Mouse (Mus musculus) limb, embryonic 13.5 days (tissue): ENCODE results near the gene Plod3. TPM values are rescaled to one million over a fixed set of nuclear protein-coding genes. Genes with fewer than 3 reads are reported as not detected.

Source experiments
- ATAC-seq: fragments of 200-750 bp; cut with Nextera tagmentation; 2 replicates; pipeline ENCODE4 v1.8.0; 2017; ENCODE audit warnings: low read depth, moderate number of reproducible peaks, moderate TSS enrichment; ENCODE audit not compliant: low FRiP score
- H3K27ac ChIP-seq: fragments of 300-500 bp; sonication (generic); 2 replicates; pipeline ENCODE4 v1.5.1; 2015; ENCODE audit warnings: inconsistent platforms, mild to moderate bottlenecking, moderate library complexity
- H3K27me3 ChIP-seq: fragments of 300-500 bp; sonication (generic); 2 replicates; pipeline ENCODE4 v1.6.1; 2015; ENCODE audit warnings: mild to moderate bottlenecking, inconsistent platforms
- H3K36me3 ChIP-seq: fragments of 300-500 bp; sonication (generic); 2 replicates; pipeline ENCODE4 v1.6.1; 2015; ENCODE audit warnings: inconsistent platforms, mild to moderate bottlenecking, moderate library complexity
- H3K4me1 ChIP-seq: fragments of 300-500 bp; sonication (generic); 2 replicates; pipeline ENCODE4 v1.6.1; 2015; ENCODE audit warnings: inconsistent platforms
- H3K4me2 ChIP-seq: fragments of 300-500 bp; sonication (generic); replicated peaks from 2 replicates; pipeline ENCODE4 v1.6.1; 2015; ENCODE audit warnings: inconsistent platforms, mild to moderate bottlenecking, moderate library complexity
- H3K4me3 ChIP-seq: fragments of 300-500 bp; sonication (generic); 2 replicates; pipeline ENCODE4 v1.5.1; 2015; ENCODE audit warnings: moderate library complexity, mild to moderate bottlenecking, inconsistent platforms
- H3K9ac ChIP-seq: fragments of 300-500 bp; sonication (generic); 2 replicates; pipeline ENCODE4 v1.6.1; 2015; ENCODE audit warnings: mild to moderate bottlenecking, inconsistent platforms
- H3K9me3 ChIP-seq: fragments of 300-500 bp; sonication (generic); 2 replicates; pipeline ENCODE4 v1.6.1; 2016; ENCODE audit warnings: inconsistent platforms
- WGBS: fragments of 180-500 bp; shearing (Covaris S2); methylation state at CpG from one replicate; pipeline ENCODE4 v1.1.7; 2015; 5-methylcytosine and 5-hydroxymethylcytosine counted together
- polyA plus RNA-seq: library from polyadenylated mRNA; unstranded; fragments of >200 nt; fragmentation: Nextera tagmentation; extraction: Ambion mirVana; gene quantifications from 2 replicates; pipeline ENCODE4 v1.2.1, GENCODE M21; 2015

The Plod3 gene
- polyA plus RNA-seq, 1 experiment from 2014 or later = 63.1 TPM

GRCm38 (mm10) chr5:137029273-137029585, 42.4 kb downstream of the Plod3 start:
- Histone ChIP-seq H3K4me1 (peaks cover 32% of the 10 kb centered on the region), H3K4me3 (peak overlapping the region; percentile 34; the same call in 1 of the 2 replicates), H3K9me3 (no peaks in the 10 kb centered on the region), H3K27ac (no peak overlapping the region), H3K27me3 (peaks cover 99% of the 10 kb centered on the region), H3K36me3 (no peaks in the 10 kb centered on the region), H3K4me2 (peak overlapping the region; percentile 63), H3K9ac (no peak overlapping the region)
- no peak for ATAC-seq
- 3% methylated on average over 8 of the region's 8 CpGs for WGBS

- H3K9ac ChIP-seq = no peak overlapping the region
- WGBS = under 1% methylated on average over 52 of the region's 52 CpGs
These were observed 43.0 kb downstream of the Plod3 start for GRCm38 (mm10) chr5:137029643-137030415.

GRCm38 (mm10) chr5:137030416-137030810, 43.6 kb downstream of the Plod3 start:
- peaks cover 32% of the 10 kb centered on the region for H3K4me1 ChIP-seq
- peak overlapping the region; percentile 63 for H3K4me2 ChIP-seq
- WGBS = 11% methylated on average over 22 of the region's 22 CpGs
- no peaks in the 10 kb centered on the region for H3K9me3 ChIP-seq
- H3K27me3 ChIP-seq = peaks cover 90% of the 10 kb centered on the region
- H3K9ac ChIP-seq = no peak overlapping the region
- H3K27ac ChIP-seq = no peak overlapping the region
- ATAC-seq = no peak
- peak overlapping the region; percentile 51 for H3K4me3 ChIP-seq
- peaks cover 3% of the 10 kb centered on the region; the same call in 1 of the 2 replicates for H3K36me3 ChIP-seq

More at GRCm38 (mm10) chr5:137029643-137030415, 43.0 kb downstream of the Plod3 start:
- Histone ChIP-seq H3K36me3 (no peaks in the 10 kb centered on the region), H3K9me3 (no peaks in the 10 kb centered on the region), H3K4me2 (peak overlapping the region; percentile 63), H3K27me3 (peaks cover 96% of the 10 kb centered on the region), H3K4me1 (peaks cover 32% of the 10 kb centered on the region), H3K4me3 (peak overlapping the region; percentile 51), H3K27ac (no peak overlapping the region)
- peak; percentile 58 for ATAC-seq

GRCm38 (mm10) chr5:137031076-137032032, 44.5 kb downstream of the Plod3 start:
- Histone ChIP-seq H3K9ac (no peak overlapping the region), H3K27ac (no peak overlapping the region), H3K4me1 (peaks cover 32% of the 10 kb centered on the region), H3K4me3 (peak overlapping the region; percentile 51), H3K27me3 (peaks cover 81% of the 10 kb centered on the region), H3K36me3 (peaks cover 13% of the 10 kb centered on the region), H3K4me2 (peak overlapping the region; percentile 99), H3K9me3 (no peaks in the 10 kb centered on the region)
- no peak for ATAC-seq
- WGBS = under 1% methylated on average over 78 of the region's 78 CpGs

GRCm38 (mm10) chr5:137032033-137032421, 45.2 kb downstream of the Plod3 start:
- ATAC-seq = no peak
- WGBS = under 1% methylated on average over 33 of the region's 33 CpGs
- peaks cover 32% of the 10 kb centered on the region for H3K4me1 ChIP-seq
- H3K4me2 ChIP-seq = peak overlapping the region; percentile 99
- H3K27ac ChIP-seq = no peak overlapping the region
- no peaks in the 10 kb centered on the region for H3K9me3 ChIP-seq
- peak overlapping the region; percentile 35; the same call in 1 of the 2 replicates for H3K9ac ChIP-seq
- H3K27me3 ChIP-seq = peaks cover 74% of the 10 kb centered on the region
- H3K4me3 ChIP-seq = peak overlapping the region; percentile 51
- H3K36me3 ChIP-seq = peaks cover 19% of the 10 kb centered on the region

- H3K27ac ChIP-seq = no peak overlapping the region
- peak overlapping the region; percentile 35 for H3K9ac ChIP-seq
- H3K4me2 ChIP-seq = peak overlapping the region; percentile 99
- H3K36me3 ChIP-seq = peaks cover 26% of the 10 kb centered on the region
- H3K27me3 ChIP-seq = peaks cover 68% of the 10 kb centered on the region
- under 1% methylated on average over 49 of the region's 49 CpGs for WGBS
- ATAC-seq = peak; percentile 79
- H3K4me3 ChIP-seq = peak overlapping the region; percentile 51
- no peaks in the 10 kb centered on the region for H3K9me3 ChIP-seq
- H3K4me1 ChIP-seq = peaks cover 32% of the 10 kb centered on the region
These were observed 45.8 kb downstream of the Plod3 start for GRCm38 (mm10) chr5:137032641-137033074.

GRCm38 (mm10) chr5:137036211-137036610, 49.4 kb downstream of the Plod3 start:
- Histone ChIP-seq H3K4me3 (no peak overlapping the region), H3K9ac (no peak overlapping the region), H3K4me2 (no peak overlapping the region), H3K27me3 (peaks cover 33% of the 10 kb centered on the region), H3K4me1 (peaks cover 19% of the 10 kb centered on the region), H3K36me3 (peaks cover 58% of the 10 kb centered on the region), H3K27ac (no peak overlapping the region), H3K9me3 (no peaks in the 10 kb centered on the region)
- ATAC-seq = no peak
- WGBS = 83% methylated on average over 13 of the region's 13 CpGs

GRCm38 (mm10) chr5:137039453-137039852, 52.6 kb downstream of the Plod3 start:
- H3K36me3 ChIP-seq = peaks cover 76% of the 10 kb centered on the region
- H3K4me3 ChIP-seq = no peak overlapping the region
- no peak overlapping the region for H3K27ac ChIP-seq

GRCm38 (mm10) chr5:137041442-137041841, 54.6 kb downstream of the Plod3 start:
- H3K27me3 ChIP-seq = no peaks in the 10 kb centered on the region
- no peak overlapping the region for H3K9ac ChIP-seq
- 85% methylated on average over 10 of the region's 10 CpGs for WGBS
- peaks cover 63% of the 10 kb centered on the region for H3K36me3 ChIP-seq
- no peak overlapping the region for H3K27ac ChIP-seq
- H3K4me1 ChIP-seq = peaks cover 12% of the 10 kb centered on the region
- no peak overlapping the region for H3K4me2 ChIP-seq
- H3K4me3 ChIP-seq = no peak overlapping the region
- no peak for ATAC-seq
- H3K9me3 ChIP-seq = no peaks in the 10 kb centered on the region

More at GRCm38 (mm10) chr5:137039453-137039852, 52.6 kb downstream of the Plod3 start:
- H3K27me3 ChIP-seq = peaks cover 1% of the 10 kb centered on the region; the same call in 1 of the 2 replicates
- H3K9ac ChIP-seq = no peak overlapping the region
- H3K9me3 ChIP-seq = no peaks in the 10 kb centered on the region
- WGBS = 94% methylated on average over 10 of the region's 10 CpGs
- peaks cover under 1% of the 10 kb centered on the region; the same call in 1 of the 2 replicates for H3K4me1 ChIP-seq
- H3K4me2 ChIP-seq = no peak overlapping the region
- ATAC-seq = no peak

- H3K27ac ChIP-seq = no peak overlapping the region
- no peak for ATAC-seq
- no peak overlapping the region for H3K9ac ChIP-seq
- H3K27me3 ChIP-seq = no peaks in the 10 kb centered on the region
- 96% methylated on average over 7 of the region's 7 CpGs for WGBS
- no peak overlapping the region for H3K4me2 ChIP-seq
- no peaks in the 10 kb centered on the region for H3K9me3 ChIP-seq
- H3K4me1 ChIP-seq = peaks cover 13% of the 10 kb centered on the region
- H3K36me3 ChIP-seq = peaks cover 37% of the 10 kb centered on the region
- H3K4me3 ChIP-seq = no peak overlapping the region
These were observed 57.2 kb downstream of the Plod3 start for GRCm38 (mm10) chr5:137043997-137044396.

GRCm38 (mm10) chr5:137045402-137046323, 58.8 kb downstream of the Plod3 start, which contains the start of gene Ap1s1:
Gene Ap1s1 (minus strand): TSS chr5:137046135.
- peak within 1 kb of the TSS; percentile 86 for H3K4me2 ChIP-seq
- WGBS = 1% methylated on average over 47 of the region's 48 CpGs

More at GRCm38 (mm10) chr5:137045402-137046323, 58.8 kb downstream of the Plod3 start, which contains the start of gene Ap1s1:
- H3K4me1 ChIP-seq = peaks cover 13% of the 10 kb centered on the region
- ATAC-seq = peak; percentile 94
- H3K27me3 ChIP-seq = no peaks in the 10 kb centered on the region
- H3K9ac ChIP-seq = peak within 1 kb of the TSS; percentile 85
- H3K27ac ChIP-seq = peak within 1 kb of the TSS; percentile 45; the same call in 1 of the 2 replicates
- peak within 1 kb of the TSS; percentile 72 for H3K4me3 ChIP-seq
- H3K9me3 ChIP-seq = no peaks in the 10 kb centered on the region
- H3K36me3 ChIP-seq = peaks cover 22% of the 10 kb centered on the region
